Mouse (Mus musculus) G1E-ER4 (cell line): ENCODE results near the gene Ankrd34c. TPM values are rescaled to one million over a fixed set of nuclear protein-coding genes. Genes with fewer than 3 reads are reported as not detected.

Experiments
- GATA1 ChIP-seq: IDR thresholded peaks from one replicate; pipeline ENCODE4 v1.8.0; 2012; ENCODE audit warnings: low read length, inconsistent platforms
- polyA plus RNA-seq: library from polyadenylated mRNA; stranded (reverse); fragments of >175 nt; gene quantifications from 2 replicates; pipeline ENCODE4 v1.2.3, GENCODE M21; 2012

Ankrd34c gene
- not detected in 2 replicates for polyA plus RNA-seq

GRCm38 (mm10) chr9:89738295-89738694 lies at the start of gene Ankrd34c:
Ankrd34c (minus strand) TSS chr9:89738475.
- no peak for TF ChIP-seq GATA1

GRCm38 (mm10) chr9:89787532-89787931 lies 49.3 kb upstream of the Ankrd34c start:
- TF ChIP-seq GATA1, result no peak

- TF ChIP-seq GATA1, result no peak
Measured at GRCm38 (mm10) chr9:89781395-89781927, 43.2 kb upstream of the Ankrd34c start.

- no peak for TF ChIP-seq GATA1
Measured at GRCm38 (mm10) chr9:89779237-89779636, 41.0 kb upstream of the Ankrd34c start.

GRCm38 (mm10) chr9:89771153-89771552 lies 32.9 kb upstream of the Ankrd34c start:
- TF ChIP-seq GATA1, result no peak

- TF ChIP-seq GATA1, result no peak
Measured at GRCm38 (mm10) chr9:89762017-89762416, 23.7 kb upstream of the Ankrd34c start.

- no peak for TF ChIP-seq GATA1
Measured at GRCm38 (mm10) chr9:89758569-89758968, 20.3 kb upstream of the Ankrd34c start.

- no peak for TF ChIP-seq GATA1
Measured at GRCm38 (mm10) chr9:89758139-89758538, 19.9 kb upstream of the Ankrd34c start.

- no peak for TF ChIP-seq GATA1
Measured at GRCm38 (mm10) chr9:89757571-89757970, 19.3 kb upstream of the Ankrd34c start.

GRCm38 (mm10) chr9:89740041-89740440 lies 1.8 kb upstream of the Ankrd34c start:
- TF ChIP-seq GATA1, result no peak

GRCm38 (mm10) chr9:89737888-89738287 lies 387 bp downstream of the Ankrd34c start:
- no peak for TF ChIP-seq GATA1

GRCm38 (mm10) chr9:89736932-89737705 lies 1.2 kb downstream of the Ankrd34c start:
- no peak for TF ChIP-seq GATA1

GRCm38 (mm10) chr9:89706906-89707305 lies 31.4 kb downstream of the Ankrd34c start:
- no peak for TF ChIP-seq GATA1

- no peak for TF ChIP-seq GATA1
Measured at GRCm38 (mm10) chr9:89705197-89705533, 33.1 kb downstream of the Ankrd34c start.

GRCm38 (mm10) chr9:89704265-89705196 lies 33.7 kb downstream of the Ankrd34c start, which contains the start of gene Tmed3:
Tmed3 (minus strand) TSS chr9:89705068.
- no peak for TF ChIP-seq GATA1

- TF ChIP-seq GATA1, result no peak
Measured at GRCm38 (mm10) chr9:89700910-89701457, 37.3 kb downstream of the Ankrd34c start.
